Mouse (Mus musculus) bone marrow, adult 2 months (tissue): ENCODE data around the gene Lexm. TPM values are rescaled to one million over a fixed set of nuclear protein-coding genes. Genes with fewer than 3 reads are reported as not detected.

Experiments
- H3K27ac ChIP-seq: fragments of 200-500 bp; 2 replicates; pipeline ENCODE4 v1.5.1; 2012; ENCODE audit warnings: low read depth, mild to moderate bottlenecking, control low read depth, inconsistent platforms, low read length; ENCODE audit not compliant: control insufficient read depth, poor library complexity, insufficient read depth
- H3K4me1 ChIP-seq: fragments of 200-500 bp; 2 replicates; pipeline ENCODE4 v1.6.1; 2011; ENCODE audit warnings: low read length; ENCODE audit not compliant: control insufficient read depth, insufficient read depth
- H3K4me3 ChIP-seq: fragments of 200-500 bp; replicated peaks from 2 replicates; pipeline ENCODE3; 2011; ENCODE audit warnings: mild to moderate bottlenecking, low read depth, low read length, control low read depth; ENCODE audit not compliant: control insufficient read depth
- CTCF ChIP-seq: fragments of 200-500 bp; IDR thresholded peaks from 2 replicates; pipeline ENCODE4 v1.5.1; 2011; ENCODE audit warnings: low read length, control low read depth; ENCODE audit not compliant: control insufficient read depth, insufficient read depth
- POLR2A ChIP-seq: fragments of 200-500 bp; IDR thresholded peaks from 2 replicates; pipeline ENCODE4 v1.6.1; 2011; ENCODE audit warnings: low read depth, mild to moderate bottlenecking, control low read depth, low read length, borderline replicate concordance; ENCODE audit not compliant: control insufficient read depth
- WGBS: fragments of 180-500 bp; shearing (Covaris S2); methylation state at CpG from one replicate; pipeline ENCODE4 v1.1.7; 2018; 5-methylcytosine and 5-hydroxymethylcytosine counted together
- polyA plus RNA-seq: library from polyadenylated mRNA; stranded (reverse); fragments of >200 nt; gene quantifications from 2 replicates; pipeline ENCODE4 v1.2.4, GENCODE M21; 2011; ENCODE audit warnings: low replicate concordance; ENCODE audit not compliant: missing spikeins, insufficient read depth, insufficient read length

The Lexm gene
- polyA plus RNA-seq = not detected in 2 replicates

DNA sequence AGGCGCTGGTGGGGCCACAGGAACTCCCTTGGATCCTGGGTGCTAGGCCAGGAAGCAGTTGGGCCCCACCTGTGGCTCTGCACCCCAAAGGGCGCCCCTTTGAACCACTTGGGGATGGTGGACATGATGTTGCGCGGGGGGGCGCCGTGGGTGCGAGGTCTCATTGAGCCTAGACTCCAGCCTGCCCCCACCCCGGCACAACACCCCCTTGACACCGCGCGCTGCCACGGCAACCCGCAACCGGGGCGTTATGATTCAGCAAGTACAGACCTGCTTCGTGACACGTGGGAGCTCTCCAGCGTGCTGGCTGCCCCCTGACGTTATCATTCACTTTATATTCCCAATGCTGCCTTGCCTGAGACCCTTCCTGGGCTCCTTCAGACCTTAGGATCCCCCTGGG lies at the start of gene Lexm:
TSS of gene Lexm (minus strand) at position 186 of the 400 bp plus-strand sequence.
- no peak within 1 kb of the TSS for H3K27ac ChIP-seq
- no peak within 1 kb of the TSS for H3K4me3 ChIP-seq
- no peak for TF ChIP-seq CTCF
- TF ChIP-seq POLR2A = no peak
- under 1% methylated on average over 19 of the region's 19 CpGs for WGBS
- no peaks in the 10 kb centered on the region for H3K4me1 ChIP-seq

DNA sequence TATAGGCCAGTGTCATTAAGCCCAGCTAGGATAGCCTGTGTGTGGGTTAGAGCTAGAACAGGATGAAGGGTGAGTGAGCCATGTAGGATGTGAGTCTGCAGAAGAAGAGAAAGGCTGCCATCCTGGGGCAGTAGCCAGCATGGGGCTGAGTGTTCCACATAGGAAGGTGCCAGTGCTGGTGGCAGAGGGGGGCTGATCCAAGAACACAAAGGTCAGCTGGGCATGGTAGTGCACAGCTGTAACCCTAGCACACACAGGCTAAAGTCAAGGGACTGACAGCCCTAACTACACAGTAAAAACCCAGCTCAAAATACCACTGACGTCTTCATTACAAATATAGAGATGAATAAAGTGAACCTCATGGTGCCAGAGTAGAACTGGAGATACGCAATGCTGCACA lies 49.5 kb upstream of the Lexm start:
- Histone ChIP-seq H3K27ac (no peak overlapping the region), H3K4me3 (no peak overlapping the region), H3K4me1 (no peaks in the 10 kb centered on the region)
- WGBS = 95% methylated on average over 2 of the region's 2 CpGs
- TF ChIP-seq CTCF (no peak), POLR2A (no peak)

DNA sequence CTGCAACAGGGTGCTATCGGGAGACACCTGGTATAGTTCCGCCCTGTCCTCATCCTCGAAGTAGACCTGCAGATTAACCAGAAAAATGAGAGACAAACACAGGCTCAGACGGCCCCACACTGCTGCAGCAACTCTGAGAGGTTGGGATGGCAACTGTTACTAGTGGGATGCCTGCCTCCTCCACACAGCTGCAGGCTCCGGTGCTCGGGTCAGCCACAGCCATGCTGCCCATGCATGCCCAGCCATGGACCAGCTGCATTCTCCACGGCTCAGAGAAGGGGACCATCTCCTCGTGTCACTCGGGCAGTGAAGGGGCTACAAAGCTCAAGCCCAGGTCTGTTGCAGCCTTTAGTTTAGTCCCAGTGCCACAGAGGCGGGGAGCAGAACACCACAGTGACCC lies 48.6 kb upstream of the Lexm start:
- Histone ChIP-seq H3K4me3 (no peak overlapping the region), H3K4me1 (no peaks in the 10 kb centered on the region), H3K27ac (no peak overlapping the region)
- 90% methylated on average over 10 of the region's 10 CpGs for WGBS
- TF ChIP-seq CTCF (no peak), POLR2A (no peak)

DNA sequence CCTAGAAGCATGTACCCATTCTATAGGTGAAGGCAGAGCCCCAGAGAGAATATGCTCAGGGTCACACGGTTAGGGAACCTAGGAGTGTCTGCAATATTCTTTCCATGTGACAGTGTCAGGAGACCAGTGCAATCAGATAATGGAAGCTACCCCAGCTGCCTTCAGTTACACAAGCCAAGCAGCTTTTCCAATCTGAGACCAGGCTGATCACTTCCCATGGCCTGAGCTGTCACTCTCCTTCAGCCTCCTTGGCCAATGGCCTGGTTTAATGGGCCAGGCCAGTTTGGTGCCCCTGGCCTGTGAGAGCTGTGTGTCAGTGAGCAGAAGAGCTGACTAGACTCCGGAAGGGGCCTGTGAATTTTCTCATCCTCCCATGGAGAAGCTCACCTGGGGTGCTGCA lies 48.2 kb upstream of the Lexm start:
- WGBS = 96% methylated on average over 2 of the region's 2 CpGs

DNA sequence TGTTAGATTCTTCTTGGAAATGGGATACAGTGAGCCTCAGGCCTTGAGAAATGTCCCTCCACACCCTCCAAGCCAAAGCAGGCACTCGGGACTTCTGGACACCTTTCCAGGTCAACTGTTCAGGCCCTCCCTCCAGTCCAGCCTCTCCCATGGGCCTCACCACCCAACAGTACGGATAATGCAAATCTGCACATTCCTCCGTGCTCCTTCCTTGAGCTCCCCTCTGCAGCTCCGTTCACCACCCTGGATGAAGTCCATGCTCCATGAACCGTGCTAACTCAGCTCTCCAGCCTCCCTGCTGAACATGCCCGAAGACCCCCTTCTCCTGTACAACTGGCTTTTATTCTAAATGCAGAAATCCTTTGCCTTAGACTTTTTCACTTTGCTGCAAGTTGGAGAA lies 47.7 kb upstream of the Lexm start:
- no peaks in the 10 kb centered on the region for H3K4me1 ChIP-seq
- H3K4me3 ChIP-seq = no peak overlapping the region
- no peak overlapping the region for H3K27ac ChIP-seq
- TF ChIP-seq CTCF (no peak), POLR2A (no peak)
- WGBS = 87% methylated on average over 6 of the region's 6 CpGs

More for the DNA sequence above, 48.2 kb upstream of the Lexm start:
- Histone ChIP-seq H3K4me1 (no peaks in the 10 kb centered on the region), H3K27ac (no peak overlapping the region), H3K4me3 (no peak overlapping the region)
- TF ChIP-seq POLR2A (no peak), CTCF (no peak)

DNA sequence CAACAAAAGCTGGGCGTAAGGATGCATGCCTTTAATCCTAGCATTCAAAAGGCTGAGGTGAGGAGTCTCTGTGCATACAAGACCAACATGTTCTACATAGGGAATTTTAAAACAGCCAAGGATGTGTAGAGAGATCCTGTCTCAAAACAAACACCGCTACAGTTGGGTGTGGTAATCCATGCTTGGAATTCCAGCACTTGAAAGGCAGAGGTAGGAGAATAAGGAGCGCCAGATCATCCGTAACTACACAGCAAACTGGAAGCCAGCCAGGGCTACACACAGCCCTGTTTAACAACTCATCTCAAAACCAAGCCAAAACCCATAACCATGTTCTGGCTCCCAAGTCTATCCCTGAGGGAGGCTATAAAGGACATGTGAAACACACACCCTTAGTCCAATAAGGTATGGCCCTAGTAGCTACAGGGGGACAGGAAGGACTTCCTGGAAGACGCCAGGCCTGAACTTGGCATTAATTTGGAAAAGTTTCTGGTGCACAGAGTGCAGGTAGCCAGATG lies 47.0 kb upstream of the Lexm start:
- WGBS = 91% methylated on average over 5 of the region's 5 CpGs
- Histone ChIP-seq H3K4me3 (no peak overlapping the region), H3K27ac (no peak overlapping the region), H3K4me1 (no peaks in the 10 kb centered on the region)
- TF ChIP-seq CTCF = no peak
- no peak for TF ChIP-seq POLR2A

DNA sequence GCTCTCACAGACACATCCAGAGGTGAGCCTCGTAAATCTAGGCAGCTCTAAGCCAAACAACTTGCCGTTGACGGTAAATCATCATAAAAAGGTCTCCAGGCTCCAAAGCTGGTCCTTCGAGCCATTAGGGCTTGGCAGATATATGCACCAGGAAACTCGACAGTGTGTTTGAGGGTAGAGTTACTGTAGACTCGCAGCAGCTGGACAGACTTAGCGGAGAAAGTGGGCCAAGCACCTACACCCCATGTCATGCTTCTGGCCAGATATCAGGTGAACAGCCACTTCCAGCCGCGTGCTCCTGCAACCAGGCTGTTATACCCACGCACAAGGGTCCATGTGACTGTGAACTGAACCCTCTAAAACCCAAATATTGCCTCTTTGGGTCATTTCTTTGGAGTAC lies 38.6 kb upstream of the Lexm start:
- no peak overlapping the region for H3K4me3 ChIP-seq
- H3K4me1 ChIP-seq = peaks cover 1% of the 10 kb centered on the region; the same call in 1 of the 2 replicates
- TF ChIP-seq POLR2A = no peak
- no peak overlapping the region for H3K27ac ChIP-seq
- WGBS = 85% methylated on average over 10 of the region's 10 CpGs

DNA sequence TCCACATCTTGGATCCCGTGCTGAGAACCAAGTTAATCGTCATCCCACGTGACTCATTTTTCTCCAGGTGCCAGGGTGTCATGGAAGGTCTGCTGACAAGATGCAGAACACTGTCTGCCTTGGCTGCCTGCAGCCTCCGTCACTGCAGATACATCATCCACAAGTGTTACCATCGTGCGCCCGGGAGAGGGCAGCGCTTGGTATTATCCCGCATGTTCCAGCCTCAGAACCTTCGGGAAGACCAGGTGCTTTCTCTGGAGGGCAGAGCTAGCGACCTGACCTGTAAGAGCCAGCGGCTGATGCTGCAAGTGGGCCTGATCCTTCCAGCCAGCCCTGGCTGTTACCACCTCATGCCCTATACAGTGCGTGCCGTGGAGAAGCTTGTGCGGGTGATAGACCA lies 36.0 kb upstream of the Lexm start:
- 93% methylated on average over 15 of the region's 15 CpGs for WGBS
- Histone ChIP-seq H3K27ac (no peak overlapping the region), H3K4me3 (no peak overlapping the region), H3K4me1 (peaks cover 1% of the 10 kb centered on the region; the same call in 1 of the 2 replicates)
- TF ChIP-seq CTCF (no peak), POLR2A (no peak)

DNA sequence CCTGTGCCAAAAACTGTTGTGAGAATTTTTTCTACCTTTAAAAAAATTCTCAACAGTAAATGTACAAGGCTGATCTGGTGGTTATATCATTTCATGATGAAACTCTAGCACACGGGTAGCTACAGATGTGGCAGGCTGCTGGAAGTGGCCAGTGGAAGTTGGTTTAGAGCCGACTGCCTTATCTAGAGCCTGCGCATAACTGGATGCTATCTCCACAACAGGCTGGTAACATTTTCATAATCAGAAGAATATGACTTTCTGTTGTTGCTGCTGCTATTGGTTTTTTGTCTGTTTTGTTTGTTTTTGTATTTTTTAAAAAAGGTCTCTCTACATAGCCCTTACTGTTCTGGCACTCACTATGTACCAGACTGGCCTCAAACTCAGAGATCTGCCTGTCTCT lies 35.5 kb upstream of the Lexm start:
- no peak overlapping the region for H3K4me3 ChIP-seq
- 63% methylated on average over 3 of the region's 3 CpGs for WGBS
- no peak overlapping the region for H3K27ac ChIP-seq
- H3K4me1 ChIP-seq = peaks cover 1% of the 10 kb centered on the region; the same call in 1 of the 2 replicates
- TF ChIP-seq POLR2A (no peak), CTCF (no peak)
